ENCODE assay signal across 29 mouse cellular contexts in genomic region chr8:117440759-117441158, GRCm38 (mm10). TPM values are rescaled to one million over a fixed set of nuclear protein-coding genes. Genes with fewer than 3 reads are reported as not detected.
DNase-seq lines count a peak whose midpoint lies in the region; ATAC-seq and TF ChIP-seq lines count a peak whose summit lies in the region.
"Had no signal": no experiment of that assay in that cellular context is flagged by ENCODE, and none has a peak within 500 bp of the region (broad histone marks: within the 10 kb centered on the region; RNA-seq: fewer than 3 reads in every experiment).

No protein-coding gene starts in this region.

- H3K4me1 ChIP-seq in intestine, embryonic 15.5 days (replicated peaks), result no peaks in the 10 kb centered on the region; the same call in 1 of the 2 replicates
- H3K4me1 ChIP-seq in liver, embryonic 11.5 days (replicated peaks; ENCODE audit: control insufficient read depth, insufficient read depth, low read length), result peaks cover 8% of the 10 kb centered on the region; the same call in 1 of the 2 replicates
- H3K4me1 ChIP-seq in liver, embryonic 16.5 days (ENCODE audit: control insufficient read depth, low read depth, low read length), result peaks cover 3% of the 10 kb centered on the region; the same call in 1 of the 2 replicates
- H3K4me1 ChIP-seq in stomach, postnatal 0 days (replicated peaks; ENCODE audit: control insufficient read depth, insufficient read depth), result no peaks in the 10 kb centered on the region
- peaks cover 10% of the 10 kb centered on the region for H3K4me1 ChIP-seq in cerebellum, adult 2 months (ENCODE audit: control insufficient read depth, insufficient read depth, low read length)
- H3K4me1 ChIP-seq: embryonic facial prominence, embryonic 15.5 days; lung, embryonic 15.5 days had no signal

- TF ChIP-seq EP300 in stomach, postnatal 0 days (optimal IDR thresholded peaks at IDR 0.05), result no peak

- no peak for TF ChIP-seq POLR2A in cerebellum, adult 2 months (IDR thresholded peaks at IDR 0.05; ENCODE audit: borderline replicate concordance, insufficient read depth, low read length)

- DNase-seq in liver, embryonic 11.5 days (ENCODE audit: low spot score), result no peak
- peak; percentile 24 for DNase-seq in stomach, postnatal 0 days (ENCODE audit: low spot score)
- DNase-seq in kidney, adult 18-20 months, result no peak
- no peak for DNase-seq in spleen, adult 12 weeks (ENCODE audit: low spot score)
- DNase-seq in cerebellum, adult 2 months, result no peak
- DNase-seq: adrenal gland, adult 2 months; adrenal gland, postnatal 36 days; cerebellum, adult 8-10 months; cerebellum, postnatal 25 days; gastrocnemius, postnatal 25 days; heart, postnatal 4 days; kidney, adult 8-10 months; layer of hippocampus, postnatal 36 days; left cerebral cortex, postnatal 4 days; lung, postnatal 36 days had no signal

- H3K27ac ChIP-seq in intestine, embryonic 15.5 days, result no peak overlapping the region
- no peak overlapping the region for H3K27ac ChIP-seq in liver, embryonic 11.5 days (ENCODE audit: low read depth, low read length)
- H3K27ac ChIP-seq in liver, embryonic 16.5 days (ENCODE audit: low read length), result peak overlapping the region; percentile 30
- no peak overlapping the region for H3K27ac ChIP-seq in stomach, postnatal 0 days (replicated peaks)
- no peak overlapping the region for H3K27ac ChIP-seq in cerebellum, adult 2 months (ENCODE audit: insufficient read depth, low read length)
- H3K27ac ChIP-seq: embryonic facial prominence, embryonic 10.5 days; embryonic facial prominence, embryonic 15.5 days; hindbrain, embryonic 13.5 days; kidney, postnatal 0 days; lung, embryonic 15.5 days; midbrain, embryonic 13.5 days; neural tube, embryonic 13.5 days had no signal

- peak; percentile 71 for ATAC-seq in intestine, embryonic 15.5 days
- ATAC-seq in liver, embryonic 11.5 days (replicated peaks; ENCODE audit: low FRiP score), result peak; percentile 56
- ATAC-seq in liver, embryonic 16.5 days (ENCODE audit: low read depth), result peak; percentile 81
- peak; percentile 55; the same call in 1 of the 2 replicates for ATAC-seq in stomach, postnatal 0 days (ENCODE audit: low FRiP score, low TSS enrichment)
- ATAC-seq: activated CD4-positive, CD25-positive, alpha-beta regulatory T cell, adult 4 months; forebrain, embryonic 14.5 days; midbrain, embryonic 13.5 days had no signal

- TF ChIP-seq CTCF in stomach, postnatal 0 days (IDR thresholded peaks at IDR 0.05; ENCODE audit: low read depth), result no peak
- no peak for TF ChIP-seq CTCF in cerebellum, adult 2 months (IDR thresholded peaks at IDR 0.05; ENCODE audit: borderline replicate concordance, insufficient read depth, low read depth, low read length)

- H3K9me3 ChIP-seq in intestine, embryonic 15.5 days, result no peaks in the 10 kb centered on the region
- no peaks in the 10 kb centered on the region for H3K9me3 ChIP-seq in liver, embryonic 11.5 days (ENCODE audit: control insufficient read depth, low read length)
- no peaks in the 10 kb centered on the region for H3K9me3 ChIP-seq in liver, embryonic 16.5 days (replicated peaks; ENCODE audit: control insufficient read depth, low read length)
- no peaks in the 10 kb centered on the region for H3K9me3 ChIP-seq in stomach, postnatal 0 days (ENCODE audit: control insufficient read depth, low read length)
- H3K9me3 ChIP-seq: embryonic facial prominence, embryonic 10.5 days; embryonic facial prominence, embryonic 15.5 days; heart, embryonic 12.5 days; hindbrain, embryonic 13.5 days; lung, embryonic 15.5 days; megakaryocyte, embryonic 14.5 days; midbrain, embryonic 13.5 days; neural tube, embryonic 13.5 days had no signal

- H3K4me3 ChIP-seq in intestine, embryonic 15.5 days (replicated peaks), result no peak overlapping the region
- no peak overlapping the region for H3K4me3 ChIP-seq in liver, embryonic 11.5 days (ENCODE audit: low read depth, low read length)
- H3K4me3 ChIP-seq in liver, embryonic 16.5 days (ENCODE audit: low read depth, low read length), result no peak overlapping the region
- no peak overlapping the region for H3K4me3 ChIP-seq in stomach, postnatal 0 days (ENCODE audit: low read depth, low read length)
- H3K4me3 ChIP-seq in cerebellum, adult 2 months (replicated peaks; ENCODE audit: insufficient read depth, low read depth, low read length), result no peak overlapping the region
- H3K4me3 ChIP-seq: embryonic facial prominence, embryonic 10.5 days; embryonic facial prominence, embryonic 15.5 days; heart, embryonic 12.5 days; hindbrain, embryonic 13.5 days; lung, embryonic 15.5 days; megakaryocyte, embryonic 14.5 days; midbrain, embryonic 13.5 days; neural tube, embryonic 13.5 days had no signal

- no peak overlapping the region for H3K9ac ChIP-seq in intestine, embryonic 15.5 days
- H3K9ac ChIP-seq in liver, embryonic 11.5 days (ENCODE audit: low read depth, low read length), result no peak overlapping the region
- H3K9ac ChIP-seq in liver, embryonic 16.5 days (ENCODE audit: low read depth, low read length), result no peak overlapping the region
- H3K9ac ChIP-seq in stomach, postnatal 0 days (ENCODE audit: low read length), result no peak overlapping the region
- H3K9ac ChIP-seq: embryonic facial prominence, embryonic 15.5 days; heart, embryonic 12.5 days; hindbrain, embryonic 13.5 days; lung, embryonic 15.5 days; midbrain, embryonic 13.5 days; neural tube, embryonic 13.5 days had no signal

- 53% methylated on average over 6 of the region's 6 CpGs for WGBS in intestine, embryonic 15.5 days
- WGBS in liver, embryonic 11.5 days, result 71% methylated on average over 6 of the region's 6 CpGs
- 70% methylated on average over 6 of the region's 6 CpGs for WGBS in liver, embryonic 16.5 days (ENCODE audit: insufficient replicate concordance)
- WGBS in stomach, postnatal 0 days, result 44% methylated on average over 6 of the region's 6 CpGs
- 97% methylated on average over 6 of the region's 6 CpGs for whole genome bisulfite sequencing in cerebellum, adult 2 months

- peaks cover 3% of the 10 kb centered on the region; the same call in 1 of the 2 replicates for H3K36me3 ChIP-seq in intestine, embryonic 15.5 days
- H3K36me3 ChIP-seq in liver, embryonic 11.5 days (ENCODE audit: control insufficient read depth, insufficient read depth, low read length), result peaks cover 18% of the 10 kb centered on the region; the same call in 1 of the 2 replicates
- peaks cover 22% of the 10 kb centered on the region for H3K36me3 ChIP-seq in liver, embryonic 16.5 days (ENCODE audit: control insufficient read depth, insufficient read depth)
- H3K36me3 ChIP-seq in stomach, postnatal 0 days (ENCODE audit: control insufficient read depth, insufficient read depth, low read length), result peaks cover 16% of the 10 kb centered on the region

- no peak overlapping the region for H3K4me2 ChIP-seq in intestine, embryonic 15.5 days (replicated peaks)
- H3K4me2 ChIP-seq in liver, embryonic 11.5 days, result no peak overlapping the region
- no peak overlapping the region for H3K4me2 ChIP-seq in liver, embryonic 16.5 days (ENCODE audit: low read depth, low read length)
- no peak overlapping the region for H3K4me2 ChIP-seq in stomach, postnatal 0 days (replicated peaks; ENCODE audit: low read depth)
- H3K4me2 ChIP-seq: embryonic facial prominence, embryonic 15.5 days; heart, embryonic 12.5 days; hindbrain, embryonic 13.5 days; lung, embryonic 15.5 days; midbrain, embryonic 13.5 days; neural tube, embryonic 13.5 days had no signal

- no peaks in the 10 kb centered on the region for H3K27me3 ChIP-seq in intestine, embryonic 15.5 days (replicated peaks)
- no peaks in the 10 kb centered on the region for H3K27me3 ChIP-seq in liver, embryonic 11.5 days (replicated peaks; ENCODE audit: control insufficient read depth, insufficient read depth, low read length)
- H3K27me3 ChIP-seq in liver, embryonic 16.5 days (ENCODE audit: control insufficient read depth, insufficient read depth, low read depth, low read length), result no peaks in the 10 kb centered on the region
- H3K27me3 ChIP-seq in stomach, postnatal 0 days (ENCODE audit: control insufficient read depth, insufficient read depth, low read length), result no peaks in the 10 kb centered on the region
- H3K27me3 ChIP-seq in cerebellum, adult 2 months (ENCODE audit: control insufficient read depth, insufficient read depth, low read length), result no peaks in the 10 kb centered on the region
- H3K27me3 ChIP-seq: CH12.LX; embryonic facial prominence, embryonic 15.5 days; heart, embryonic 12.5 days; hindbrain, embryonic 13.5 days; lung, embryonic 15.5 days; megakaryocyte, embryonic 14.5 days; midbrain, embryonic 13.5 days; neural tube, embryonic 13.5 days had no signal

RNA-seq across cellular contexts. Expression of gene Plcg2, which starts 57.3 kb away (rescaled TPM):
- 4.1 and 4.2 TPM in 2 replicates for polyA plus RNA-seq in intestine, embryonic 15.5 days (2015; fragmentation: Nextera tagmentation; extraction: Ambion mirVana)
- 14.8 and 17.4 TPM in 2 replicates for polyA plus RNA-seq in liver, embryonic 11.5 days (2014; fragmentation: Nextera tagmentation; extraction: Ambion mirVana)
- polyA plus RNA-seq in liver, embryonic 16.5 days (2015; fragmentation: Nextera tagmentation; extraction: Ambion mirVana), result 8.1 and 8.4 TPM in 2 replicates
- 2.3 and 2.4 TPM in 2 replicates for polyA plus RNA-seq in stomach, postnatal 0 days (2015; fragmentation: Nextera tagmentation; extraction: Ambion mirVana)
- polyA plus RNA-seq in cerebellum, adult 2 months (2012; rRNA removed), result 2.1 and 2.4 TPM in 2 replicates
